Mouse (Mus musculus): ENCODE measurements around the gene Lsm2.

GRCm38 (mm10) chr17:35016376-35016775 lies 34.7 kb downstream of the Lsm2 start, which contains the start of gene Vwa7:
- TF ChIP-seq CTCF (IDR thresholded peaks at IDR 0.05; ENCODE audit: borderline replicate concordance, insufficient read depth, low read length) (no peak), POLR2A (IDR thresholded peaks at IDR 0.05; ENCODE audit: low read depth, low read length) (no peak)

Measured in embryonic fibroblast, embryonic 13.5 days (primary cell).